25 mouse cellular contexts compared by ENCODE assay signal in the genomic region with DNA sequence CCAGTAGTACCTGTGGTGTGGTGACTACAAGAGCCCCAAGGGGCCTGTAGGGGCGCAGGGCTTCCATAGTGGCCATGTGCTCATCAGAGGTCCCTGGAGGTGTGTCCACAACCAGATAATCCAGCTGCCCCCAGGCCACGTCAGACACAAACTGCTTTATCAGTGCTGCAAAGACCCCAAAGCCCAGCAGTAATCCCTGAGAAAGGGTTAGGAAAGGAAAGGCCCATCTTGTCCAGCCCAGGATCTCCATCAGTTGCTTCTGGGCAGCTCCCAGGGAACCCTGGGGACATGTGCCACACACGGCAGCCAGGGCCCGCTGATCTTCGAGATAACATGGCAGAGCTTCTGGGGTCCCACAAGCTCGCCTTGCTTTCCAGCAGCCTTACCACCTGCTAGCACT. TPM values are rescaled to one million over a fixed set of nuclear protein-coding genes. Genes with fewer than 3 reads are reported as not detected.
A peak's percentile ranks its signal among the peaks of the same experiment; 100 is the strongest.
DNase-seq lines count a peak whose midpoint lies in the region; ATAC-seq and TF ChIP-seq lines count a peak whose summit lies in the region.
"Had no signal": no experiment of that assay in that cellular context is flagged by ENCODE, and none has a peak within 500 bp of the region (broad histone marks: within the 10 kb centered on the region; RNA-seq: fewer than 3 reads in every experiment).

No protein-coding gene starts in this region.

- ATAC-seq in hindbrain, embryonic 11.5 days (ENCODE audit: low FRiP score): no peak
- ATAC-seq in midbrain, postnatal 0 days (ENCODE audit: low FRiP score): no peak
- no peak for ATAC-seq in liver, embryonic 15.5 days (ENCODE audit: insufficient read depth)
- ATAC-seq: intestine, postnatal 0 days; midbrain, embryonic 13.5 days; Patski had no signal

- no peaks in the 10 kb centered on the region for H3K9me3 ChIP-seq in hindbrain, embryonic 10.5 days
- H3K9me3 ChIP-seq in hindbrain, embryonic 11.5 days (ENCODE audit: control insufficient read depth, low read length): no peaks in the 10 kb centered on the region
- H3K9me3 ChIP-seq in midbrain, embryonic 10.5 days (replicated peaks): no peaks in the 10 kb centered on the region
- H3K9me3 ChIP-seq in midbrain, postnatal 0 days (ENCODE audit: low read length): no peaks in the 10 kb centered on the region
- H3K9me3 ChIP-seq in liver, embryonic 15.5 days (replicated peaks): no peaks in the 10 kb centered on the region
- H3K9me3 ChIP-seq: forebrain, embryonic 12.5 days; heart, embryonic 12.5 days; limb, embryonic 10.5 days; limb, embryonic 15.5 days; midbrain, embryonic 13.5 days had no signal

- peak overlapping the region; percentile 93; the same call in 1 of the 2 replicates for H3K4me3 ChIP-seq in hindbrain, embryonic 10.5 days
- H3K4me3 ChIP-seq in hindbrain, embryonic 11.5 days (ENCODE audit: low read depth, low read length): no peak overlapping the region
- peak overlapping the region; percentile 72; the same call in 1 of the 2 replicates for H3K4me3 ChIP-seq in midbrain, embryonic 10.5 days
- H3K4me3 ChIP-seq in midbrain, postnatal 0 days (ENCODE audit: low read depth, low read length): no peak overlapping the region
- peak overlapping the region; percentile 96; the same call in 1 of the 2 replicates for H3K4me3 ChIP-seq in liver, embryonic 15.5 days (replicated peaks)

- no peak overlapping the region for H3K27ac ChIP-seq in hindbrain, embryonic 10.5 days
- no peak overlapping the region for H3K27ac ChIP-seq in hindbrain, embryonic 11.5 days (ENCODE audit: low read depth, low read length)
- H3K27ac ChIP-seq in midbrain, embryonic 10.5 days (replicated peaks): no peak overlapping the region
- H3K27ac ChIP-seq in midbrain, postnatal 0 days (ENCODE audit: low read depth, low read length): no peak overlapping the region
- H3K27ac ChIP-seq in liver, embryonic 15.5 days (replicated peaks): no peak overlapping the region
- H3K27ac ChIP-seq: forebrain, embryonic 12.5 days; limb, embryonic 10.5 days; limb, embryonic 15.5 days; midbrain, embryonic 13.5 days had no signal

- peaks cover 38% of the 10 kb centered on the region for H3K4me1 ChIP-seq in hindbrain, embryonic 10.5 days (replicated peaks)
- H3K4me1 ChIP-seq in hindbrain, embryonic 11.5 days (replicated peaks; ENCODE audit: control insufficient read depth, insufficient read depth, low read length): peaks cover 8% of the 10 kb centered on the region; the same call in 1 of the 2 replicates
- H3K4me1 ChIP-seq in midbrain, embryonic 10.5 days: peaks cover 29% of the 10 kb centered on the region
- peaks cover 13% of the 10 kb centered on the region; the same call in 1 of the 2 replicates for H3K4me1 ChIP-seq in midbrain, postnatal 0 days (ENCODE audit: insufficient read depth, low read length)
- H3K4me1 ChIP-seq in liver, embryonic 15.5 days (replicated peaks): peaks cover 51% of the 10 kb centered on the region

- WGBS in hindbrain, embryonic 10.5 days: 89% methylated on average over 6 of the region's 6 CpGs
- WGBS in hindbrain, embryonic 11.5 days: 86% methylated on average over 6 of the region's 6 CpGs
- 86% methylated on average over 6 of the region's 6 CpGs for WGBS in midbrain, embryonic 10.5 days
- 85% methylated on average over 6 of the region's 6 CpGs for WGBS in midbrain, postnatal 0 days
- 69% methylated on average over 6 of the region's 6 CpGs for WGBS in liver, embryonic 15.5 days (ENCODE audit: insufficient replicate concordance)

- no peak overlapping the region for H3K9ac ChIP-seq in hindbrain, embryonic 11.5 days (ENCODE audit: low read depth, low read length)
- H3K9ac ChIP-seq in midbrain, postnatal 0 days (replicated peaks; ENCODE audit: low read length, poor library complexity, severe bottlenecking): no peak overlapping the region
- H3K9ac ChIP-seq in liver, embryonic 15.5 days: no peak overlapping the region
- H3K9ac ChIP-seq: forebrain, embryonic 12.5 days; heart, embryonic 12.5 days; limb, embryonic 15.5 days; lung, embryonic 14.5 days; midbrain, embryonic 13.5 days had no signal

- DNase-seq in adrenal gland, adult 2 months: peak; percentile 2
- no peak for DNase-seq in adrenal gland, adult 18-20 months (ENCODE audit: low spot score in 2 of 2)
- DNase-seq in hindbrain, embryonic 10.5 days (ENCODE audit: low spot score): no peak
- DNase-seq in hindbrain, embryonic 11.5 days (ENCODE audit: low spot score): no peak
- no peak for DNase-seq in midbrain, embryonic 10.5 days (ENCODE audit: low spot score)
- DNase-seq in midbrain, postnatal 0 days (ENCODE audit: low spot score): no peak
- DNase-seq in frontal cortex, postnatal 10 days (ENCODE audit: low spot score in 2 of 2): no peak
- DNase-seq: adrenal gland, postnatal 36 days; cerebellum, adult 18-20 months; cerebellum, postnatal 14 days; gastrocnemius, postnatal 25 days; heart, adult 18-20 months; kidney, adult 9 months; kidney, postnatal 10 days; lung, embryonic 14.5 days; lung, postnatal 14 days had no signal

- H3K36me3 ChIP-seq in hindbrain, embryonic 10.5 days: peaks cover 42% of the 10 kb centered on the region
- H3K36me3 ChIP-seq in hindbrain, embryonic 11.5 days (ENCODE audit: control insufficient read depth, insufficient read depth, low read length): no peaks in the 10 kb centered on the region
- H3K36me3 ChIP-seq in midbrain, embryonic 10.5 days: peaks cover 37% of the 10 kb centered on the region
- H3K36me3 ChIP-seq in midbrain, postnatal 0 days (ENCODE audit: insufficient read depth, low read length): peaks cover 18% of the 10 kb centered on the region
- peaks cover 53% of the 10 kb centered on the region for H3K36me3 ChIP-seq in liver, embryonic 15.5 days (replicated peaks)

- no peak overlapping the region for H3K4me2 ChIP-seq in hindbrain, embryonic 11.5 days (replicated peaks; ENCODE audit: low read depth, low read length)
- H3K4me2 ChIP-seq in midbrain, postnatal 0 days (ENCODE audit: low read depth, low read length, poor library complexity, severe bottlenecking): no peak overlapping the region
- H3K4me2 ChIP-seq in liver, embryonic 15.5 days: peak overlapping the region; percentile 87
- H3K4me2 ChIP-seq: limb, embryonic 15.5 days had no signal

- TF ChIP-seq CTCF in midbrain, postnatal 0 days (IDR thresholded peaks at IDR 0.05): no peak

- H3K27me3 ChIP-seq in hindbrain, embryonic 10.5 days (ENCODE audit: insufficient read depth, poor library complexity, severe bottlenecking): no peaks in the 10 kb centered on the region
- no peaks in the 10 kb centered on the region for H3K27me3 ChIP-seq in hindbrain, embryonic 11.5 days (ENCODE audit: control insufficient read depth, insufficient read depth, low read length)
- no peaks in the 10 kb centered on the region for H3K27me3 ChIP-seq in midbrain, embryonic 10.5 days (ENCODE audit: low read depth, poor library complexity, severe bottlenecking)
- no peaks in the 10 kb centered on the region for H3K27me3 ChIP-seq in midbrain, postnatal 0 days (ENCODE audit: insufficient read depth, low read length)
- no peaks in the 10 kb centered on the region for H3K27me3 ChIP-seq in liver, embryonic 15.5 days
- H3K27me3 ChIP-seq: CH12.LX; forebrain, embryonic 12.5 days; heart, embryonic 12.5 days; limb, embryonic 15.5 days; midbrain, embryonic 13.5 days; Patski had no signal

RNA-seq across cellular contexts. Expression of gene Nubp2, which starts 1.8 kb away (rescaled TPM):
- total RNA-seq in adrenal gland, adult 2 months (2021): 10 to 100 TPM; 53.1 to 56.6 TPM
- 38.5 and 55.9 TPM in 2 replicates for polyA plus RNA-seq in adrenal gland, adult 2 months (2012; rRNA removed)
- 10 to 100 TPM; 48.5 to 54.1 TPM for total RNA-seq in adrenal gland, adult 18-20 months (2021)
- 90.0 and 95.5 TPM in 2 replicates for polyA plus RNA-seq in hindbrain, embryonic 10.5 days (2016; fragmentation: Nextera tagmentation; extraction: Ambion mirVana)
- polyA plus RNA-seq in hindbrain, embryonic 11.5 days (2014; fragmentation: Nextera tagmentation; extraction: Ambion mirVana): 77.6 and 84.2 TPM in 2 replicates
- 85.5 and 87.0 TPM in 2 replicates for polyA plus RNA-seq in midbrain, embryonic 10.5 days (2016; fragmentation: Nextera tagmentation; extraction: Ambion mirVana)
- 39.6 and 60.2 TPM in 2 replicates for total RNA-seq in midbrain, postnatal 0 days (2014; rRNA removed)
- 55.8 and 63.9 TPM in 2 replicates for polyA plus RNA-seq in midbrain, postnatal 0 days (2015; fragmentation: Nextera tagmentation; extraction: Ambion mirVana)
- 68.1 and 73.5 TPM in 2 replicates for polyA plus RNA-seq in liver, embryonic 15.5 days (2015; fragmentation: Nextera tagmentation; extraction: Ambion mirVana)

RNA-seq across cellular contexts. Expression of gene Spsb3, which starts 2.1 kb away (rescaled TPM):
- 10 to 100 TPM; 30.8 to 33.1 TPM for total RNA-seq in adrenal gland, adult 2 months (2021)
- polyA plus RNA-seq in adrenal gland, adult 2 months (2012; rRNA removed): 144 and 179 TPM in 2 replicates
- 10 to 100 TPM; 33.0 to 33.9 TPM for total RNA-seq in adrenal gland, adult 18-20 months (2021)
- polyA plus RNA-seq in hindbrain, embryonic 10.5 days (2016; fragmentation: Nextera tagmentation; extraction: Ambion mirVana): 48.9 and 53.4 TPM in 2 replicates
- 43.4 and 46.5 TPM in 2 replicates for polyA plus RNA-seq in hindbrain, embryonic 11.5 days (2014; fragmentation: Nextera tagmentation; extraction: Ambion mirVana)
- polyA plus RNA-seq in midbrain, embryonic 10.5 days (2016; fragmentation: Nextera tagmentation; extraction: Ambion mirVana): 46.6 and 50.4 TPM in 2 replicates
- 87.5 and 105 TPM in 2 replicates for total RNA-seq in midbrain, postnatal 0 days (2014; rRNA removed)
- polyA plus RNA-seq in midbrain, postnatal 0 days (2015; fragmentation: Nextera tagmentation; extraction: Ambion mirVana): 100 and 110 TPM in 2 replicates
- polyA plus RNA-seq in liver, embryonic 15.5 days (2015; fragmentation: Nextera tagmentation; extraction: Ambion mirVana): 45.2 and 48.4 TPM in 2 replicates

RNA-seq across cellular contexts. Expression of gene Eme2, which starts 10.5 kb away (rescaled TPM):
- total RNA-seq in adrenal gland, adult 2 months (2021): 10 to 100 TPM; 39.9 to 48.0 TPM
- polyA plus RNA-seq in adrenal gland, adult 2 months (2012; rRNA removed): 58.3 and 58.4 TPM in 2 replicates
- total RNA-seq in adrenal gland, adult 18-20 months (2021): 10 to 100 TPM; 40.6 to 46.1 TPM
- polyA plus RNA-seq in hindbrain, embryonic 10.5 days (2016; fragmentation: Nextera tagmentation; extraction: Ambion mirVana): 30.8 and 36.3 TPM in 2 replicates
- 22.7 and 24.2 TPM in 2 replicates for polyA plus RNA-seq in hindbrain, embryonic 11.5 days (2014; fragmentation: Nextera tagmentation; extraction: Ambion mirVana)
- 28.9 and 33.9 TPM in 2 replicates for polyA plus RNA-seq in midbrain, embryonic 10.5 days (2016; fragmentation: Nextera tagmentation; extraction: Ambion mirVana)
- 29.7 and 31.7 TPM in 2 replicates for total RNA-seq in midbrain, postnatal 0 days (2014; rRNA removed)
- 20.2 and 22.5 TPM in 2 replicates for polyA plus RNA-seq in midbrain, postnatal 0 days (2015; fragmentation: Nextera tagmentation; extraction: Ambion mirVana)
- polyA plus RNA-seq in liver, embryonic 15.5 days (2015; fragmentation: Nextera tagmentation; extraction: Ambion mirVana): 11.5 and 13.0 TPM in 2 replicates

RNA-seq across cellular contexts. Expression of gene Mrps34, which starts 10.5 kb away (rescaled TPM):
- total RNA-seq in adrenal gland, adult 2 months (2021): 100 to 1,000 TPM; 130 to 150 TPM
- 547 and 570 TPM in 2 replicates for polyA plus RNA-seq in adrenal gland, adult 2 months (2012; rRNA removed)
- 100 to 1,000 TPM; 107 to 148 TPM for total RNA-seq in adrenal gland, adult 18-20 months (2021)
- polyA plus RNA-seq in hindbrain, embryonic 10.5 days (2016; fragmentation: Nextera tagmentation; extraction: Ambion mirVana): 96.7 and 102 TPM in 2 replicates
- polyA plus RNA-seq in hindbrain, embryonic 11.5 days (2014; fragmentation: Nextera tagmentation; extraction: Ambion mirVana): 70.5 and 73.3 TPM in 2 replicates
- 94.7 and 98.1 TPM in 2 replicates for polyA plus RNA-seq in midbrain, embryonic 10.5 days (2016; fragmentation: Nextera tagmentation; extraction: Ambion mirVana)
- 43.8 and 46.1 TPM in 2 replicates for total RNA-seq in midbrain, postnatal 0 days (2014; rRNA removed)
- polyA plus RNA-seq in midbrain, postnatal 0 days (2015; fragmentation: Nextera tagmentation; extraction: Ambion mirVana): 128 and 131 TPM in 2 replicates
- polyA plus RNA-seq in liver, embryonic 15.5 days (2015; fragmentation: Nextera tagmentation; extraction: Ambion mirVana): 52.3 and 52.8 TPM in 2 replicates

RNA-seq across cellular contexts. Expression of gene Nme3, which starts 11.9 kb away (rescaled TPM):
- 10 to 100 TPM; 70.1 to 73.7 TPM for total RNA-seq in adrenal gland, adult 2 months (2021)
- 116 and 124 TPM in 2 replicates for polyA plus RNA-seq in adrenal gland, adult 2 months (2012; rRNA removed)
- total RNA-seq in adrenal gland, adult 18-20 months (2021): 100 to 1,000 TPM in 1 of 2 experiments, 10 to 100 TPM in 1; 50.8 to 100 TPM
- 44.7 and 46.5 TPM in 2 replicates for polyA plus RNA-seq in hindbrain, embryonic 10.5 days (2016; fragmentation: Nextera tagmentation; extraction: Ambion mirVana)
- 45.9 and 49.7 TPM in 2 replicates for polyA plus RNA-seq in hindbrain, embryonic 11.5 days (2014; fragmentation: Nextera tagmentation; extraction: Ambion mirVana)
- polyA plus RNA-seq in midbrain, embryonic 10.5 days (2016; fragmentation: Nextera tagmentation; extraction: Ambion mirVana): 46.2 and 47.0 TPM in 2 replicates
- 54.4 and 65.3 TPM in 2 replicates for total RNA-seq in midbrain, postnatal 0 days (2014; rRNA removed)
- polyA plus RNA-seq in midbrain, postnatal 0 days (2015; fragmentation: Nextera tagmentation; extraction: Ambion mirVana): 98.3 and 105 TPM in 2 replicates
- polyA plus RNA-seq in liver, embryonic 15.5 days (2015; fragmentation: Nextera tagmentation; extraction: Ambion mirVana): 53.4 and 60.1 TPM in 2 replicates

Comparison
In these comparisons a context has a peak if more than half of its experiments do, and no peak if none do; other contexts are left out.
1. H3K4me3 ChIP-seq: peak in hindbrain, embryonic 10.5 days (single experiment), midbrain, embryonic 10.5 days (single experiment) and liver, embryonic 15.5 days (single experiment); none in hindbrain, embryonic 11.5 days (single experiment) and midbrain, postnatal 0 days (single experiment).